Mouse (Mus musculus): ENCODE results near the gene Lamb2. TPM values are rescaled to one million over a fixed set of nuclear protein-coding genes. Genes with fewer than 3 reads are reported as not detected.

Gene Lamb2
- polyA plus RNA-seq, 1 experiment from 2014 or later, result 67.1 TPM

DNA sequence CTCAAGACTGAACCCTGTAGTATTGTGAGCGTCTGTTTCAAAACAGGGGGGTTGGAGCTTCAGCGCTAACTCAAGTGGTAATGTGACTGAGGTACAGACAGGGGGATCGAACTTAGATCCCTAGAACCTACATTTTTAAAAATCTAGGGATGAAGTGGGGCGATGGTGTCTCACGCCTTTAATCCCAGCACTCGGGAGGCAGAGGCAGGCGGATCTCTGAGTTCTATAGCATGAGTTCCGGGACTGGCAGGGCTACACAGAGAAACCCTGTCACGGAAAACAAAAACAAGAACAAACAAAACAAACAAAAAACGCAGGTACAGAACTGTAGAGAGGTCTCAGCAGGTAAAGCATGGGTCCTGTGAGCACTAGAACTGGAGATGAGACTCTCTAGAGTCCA lies 22.6 kb upstream of the Lamb2 start:
- WGBS, result 85% methylated on average over 10 of the region's 10 CpGs
- ATAC-seq (replicated peaks; ENCODE audit: extremely low read depth, insufficient read depth, low FRiP score), result no peak
- no peak overlapping the region for H3K27ac ChIP-seq (ENCODE audit: low read length)
- peaks cover 14% of the 10 kb centered on the region for H3K4me1 ChIP-seq (ENCODE audit: control insufficient read depth, insufficient read depth, low read length)
- no peaks in the 10 kb centered on the region for H3K27me3 ChIP-seq (ENCODE audit: control insufficient read depth, insufficient read depth, low read length)
- H3K9ac ChIP-seq (ENCODE audit: low read length), result no peak overlapping the region
- H3K4me3 ChIP-seq (ENCODE audit: low read length), result no peak overlapping the region
- H3K9me3 ChIP-seq (replicated peaks; ENCODE audit: control insufficient read depth, low read length), result no peaks in the 10 kb centered on the region
- H3K4me2 ChIP-seq (ENCODE audit: low read depth, low read length), result no peak overlapping the region
- H3K36me3 ChIP-seq (ENCODE audit: control insufficient read depth, insufficient read depth), result no peaks in the 10 kb centered on the region

DNA sequence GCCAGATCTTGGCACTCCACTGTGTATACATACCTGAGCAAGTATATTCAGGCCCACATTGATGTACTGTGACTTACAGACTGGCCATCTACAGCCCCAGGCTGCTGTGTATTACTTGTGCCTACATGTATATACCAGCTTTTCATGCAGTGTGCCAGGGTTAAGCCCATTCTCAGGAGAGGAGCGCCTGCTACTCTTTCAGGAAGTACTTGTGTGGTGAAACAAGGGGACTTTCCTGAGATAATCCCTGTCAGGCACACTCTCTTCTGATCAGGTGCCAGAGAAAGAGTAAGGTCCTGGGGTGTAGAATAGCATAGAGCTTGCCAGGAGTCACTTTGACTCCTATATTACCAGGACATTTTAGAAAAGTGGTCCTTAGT lies 19.6 kb upstream of the Lamb2 start:
- peak overlapping the region; percentile 87 for H3K4me3 ChIP-seq (ENCODE audit: low read length)
- H3K4me2 ChIP-seq (ENCODE audit: low read depth, low read length), result peak overlapping the region; percentile 93
- H3K4me1 ChIP-seq (ENCODE audit: control insufficient read depth, insufficient read depth, low read length), result peaks cover 18% of the 10 kb centered on the region
- peaks cover 18% of the 10 kb centered on the region for H3K36me3 ChIP-seq (ENCODE audit: control insufficient read depth, insufficient read depth)
- no peak for ATAC-seq (replicated peaks; ENCODE audit: extremely low read depth, insufficient read depth, low FRiP score)
- H3K27me3 ChIP-seq (ENCODE audit: control insufficient read depth, insufficient read depth, low read length), result no peaks in the 10 kb centered on the region
- H3K9ac ChIP-seq (ENCODE audit: low read length), result no peak overlapping the region; the same call in 1 of the 2 replicates
- H3K9me3 ChIP-seq (replicated peaks; ENCODE audit: control insufficient read depth, low read length), result no peaks in the 10 kb centered on the region
- 78% methylated on average over 1 of the region's 1 CpGs for WGBS
- peak overlapping the region; percentile 88 for H3K27ac ChIP-seq (ENCODE audit: low read length)

DNA sequence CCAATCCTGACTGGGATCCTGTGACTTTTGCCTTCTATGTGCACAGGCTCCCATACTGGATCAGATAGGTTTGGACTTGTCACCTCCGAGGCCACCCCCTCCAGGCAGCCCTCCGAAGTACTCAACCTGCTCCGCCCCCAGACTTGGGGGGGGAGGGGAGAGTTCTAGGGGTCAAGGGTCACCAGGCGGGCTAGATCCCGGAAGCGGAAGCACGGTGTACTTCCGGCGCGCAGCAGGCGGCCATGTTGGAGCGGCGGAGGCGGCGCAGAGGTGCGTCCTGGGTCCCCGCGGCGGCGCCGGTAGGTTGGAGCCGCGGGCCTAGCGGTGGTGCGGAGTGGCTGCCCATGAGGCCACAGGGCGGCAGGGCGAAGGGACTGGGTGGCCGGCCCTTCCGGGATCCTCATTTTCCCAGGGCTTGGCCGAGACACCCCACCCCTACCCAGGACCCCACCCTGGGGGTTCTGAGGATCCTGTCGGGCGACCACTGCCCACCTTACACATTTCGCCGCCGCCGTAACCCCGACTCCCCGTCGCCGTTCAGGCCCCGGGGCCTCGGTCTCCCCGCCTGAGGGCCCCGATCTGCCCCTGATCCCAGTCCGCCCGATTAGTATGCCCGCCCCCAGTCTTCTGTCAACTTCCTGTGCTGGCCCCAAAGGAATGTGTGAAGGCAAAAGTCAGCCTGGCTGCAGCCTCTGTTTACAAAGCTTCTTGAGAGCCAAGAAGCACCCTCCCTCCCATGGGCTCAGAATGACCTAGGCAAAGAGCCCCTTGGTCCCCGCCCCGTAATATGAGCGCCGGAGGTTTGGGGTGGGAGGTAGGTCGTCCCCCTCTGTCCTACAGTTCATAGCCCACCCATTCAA lies 19.0 kb upstream of the Lamb2 start, which contains the start of gene Ccdc71:
Gene Ccdc71, plus strand, starts transcription at position 209 of the 860 bp plus-strand sequence.
- Histone ChIP-seq H3K9ac (ENCODE audit: low read length) (peak within 1 kb of the TSS; percentile 92), H3K4me2 (ENCODE audit: low read depth, low read length) (peak within 1 kb of the TSS; percentile 93), H3K27me3 (ENCODE audit: control insufficient read depth, insufficient read depth, low read length) (no peaks in the 10 kb centered on the region), H3K9me3 (replicated peaks; ENCODE audit: control insufficient read depth, low read length) (no peaks in the 10 kb centered on the region), H3K4me1 (ENCODE audit: control insufficient read depth, insufficient read depth, low read length) (peaks cover 18% of the 10 kb centered on the region), H3K4me3 (ENCODE audit: low read length) (peak within 1 kb of the TSS; percentile 87), H3K27ac (ENCODE audit: low read length) (peak within 1 kb of the TSS; percentile 88), H3K36me3 (ENCODE audit: control insufficient read depth, insufficient read depth) (peaks cover 19% of the 10 kb centered on the region)
- WGBS, result under 1% methylated on average over 52 of the region's 52 CpGs
- peak; percentile 69 for ATAC-seq (replicated peaks; ENCODE audit: extremely low read depth, insufficient read depth, low FRiP score)

DNA sequence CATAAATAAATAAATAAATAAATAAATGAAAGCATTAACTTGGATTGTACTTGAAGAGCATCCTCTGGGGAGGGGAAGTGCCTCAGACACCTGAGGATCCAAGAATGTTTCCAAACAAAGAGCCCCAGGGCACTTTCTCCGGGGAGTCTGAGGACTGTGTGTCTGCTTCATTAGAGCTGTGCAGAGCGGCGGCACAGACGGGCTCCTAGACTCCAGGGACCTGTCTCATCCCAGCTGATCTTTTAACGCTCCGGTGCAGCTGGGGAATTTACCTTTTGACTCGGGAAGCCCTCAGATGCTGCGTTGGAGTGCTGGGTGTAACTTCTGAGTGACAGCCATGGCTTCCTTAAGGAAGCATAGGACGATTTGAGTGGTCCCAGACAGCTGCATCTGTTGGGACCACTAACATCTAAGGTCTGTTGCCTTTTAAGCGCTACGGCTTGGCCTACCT lies 18.3 kb upstream of the Lamb2 start, which contains the start of gene Klhdc8b:
Gene Klhdc8b, minus strand, starts transcription at position 401 of the 451 bp plus-strand sequence.
- H3K27ac ChIP-seq (ENCODE audit: low read length), result peak within 1 kb of the TSS; percentile 88
- H3K4me2 ChIP-seq (ENCODE audit: low read depth, low read length), result peak within 1 kb of the TSS; percentile 93
- H3K9ac ChIP-seq (ENCODE audit: low read length), result peak within 1 kb of the TSS; percentile 92
- no peaks in the 10 kb centered on the region for H3K9me3 ChIP-seq (replicated peaks; ENCODE audit: control insufficient read depth, low read length)
- no peaks in the 10 kb centered on the region for H3K27me3 ChIP-seq (ENCODE audit: control insufficient read depth, insufficient read depth, low read length)
- 21% methylated on average over 11 of the region's 11 CpGs for WGBS
- H3K36me3 ChIP-seq (ENCODE audit: control insufficient read depth, insufficient read depth), result peaks cover 24% of the 10 kb centered on the region
- H3K4me3 ChIP-seq (ENCODE audit: low read length), result peak within 1 kb of the TSS; percentile 87
- ATAC-seq (replicated peaks; ENCODE audit: extremely low read depth, insufficient read depth, low FRiP score), result no peak
- peaks cover 18% of the 10 kb centered on the region for H3K4me1 ChIP-seq (ENCODE audit: control insufficient read depth, insufficient read depth, low read length)

DNA sequence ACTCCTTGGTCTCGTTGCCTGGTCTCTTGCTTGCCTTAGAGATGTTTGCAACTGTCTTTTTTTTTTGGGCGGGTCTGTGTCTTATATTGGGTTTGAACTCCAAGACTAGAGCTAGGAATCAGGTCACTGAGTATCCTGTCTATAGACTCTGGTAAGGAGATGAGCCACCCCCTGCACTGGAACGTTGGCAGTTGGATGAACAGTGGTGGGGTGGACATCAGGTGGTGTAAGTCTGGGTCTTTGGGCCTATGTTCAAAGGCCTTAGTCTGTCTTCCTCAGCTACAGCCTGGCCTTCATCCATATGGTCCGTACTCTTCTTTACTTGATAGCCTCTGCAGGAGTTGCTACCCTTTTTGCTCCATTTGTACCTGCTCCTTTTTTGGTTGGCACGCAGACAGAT lies 17.9 kb upstream of the Lamb2 start:
- H3K9ac ChIP-seq (ENCODE audit: low read length), result no peak overlapping the region; the same call in 1 of the 2 replicates
- peaks cover 18% of the 10 kb centered on the region for H3K4me1 ChIP-seq (ENCODE audit: control insufficient read depth, insufficient read depth, low read length)
- H3K9me3 ChIP-seq (replicated peaks; ENCODE audit: control insufficient read depth, low read length), result no peaks in the 10 kb centered on the region
- H3K4me3 ChIP-seq (ENCODE audit: low read length), result peak overlapping the region; percentile 87
- H3K27me3 ChIP-seq (ENCODE audit: control insufficient read depth, insufficient read depth, low read length), result no peaks in the 10 kb centered on the region
- H3K36me3 ChIP-seq (ENCODE audit: control insufficient read depth, insufficient read depth), result peaks cover 25% of the 10 kb centered on the region
- peak overlapping the region; percentile 93 for H3K4me2 ChIP-seq (ENCODE audit: low read depth, low read length)
- ATAC-seq (replicated peaks; ENCODE audit: extremely low read depth, insufficient read depth, low FRiP score), result no peak
- peak overlapping the region; percentile 88 for H3K27ac ChIP-seq (ENCODE audit: low read length)
- WGBS, result 77% methylated on average over 5 of the region's 5 CpGs

DNA sequence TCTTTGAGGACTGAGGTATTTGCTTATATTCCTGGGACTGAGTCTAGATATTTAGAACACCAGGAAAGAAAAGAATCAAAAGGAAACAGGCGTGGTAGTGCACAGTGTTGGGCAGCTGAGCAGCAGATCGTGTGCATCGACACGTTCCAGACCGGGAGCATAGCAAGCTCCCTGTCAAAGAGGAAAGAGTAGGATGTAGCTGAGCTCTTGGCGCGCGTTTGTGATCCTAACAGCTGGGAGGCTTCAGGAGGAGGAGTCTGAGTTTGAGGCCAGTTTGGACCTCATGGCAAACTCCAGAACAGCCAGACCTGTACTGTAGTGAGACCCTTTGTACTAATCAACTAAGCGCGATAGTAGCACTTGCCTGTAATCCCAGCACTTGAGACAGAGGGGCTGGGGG lies 17.3 kb upstream of the Lamb2 start:
- peak overlapping the region; percentile 93 for H3K4me2 ChIP-seq (ENCODE audit: low read depth, low read length)
- no peaks in the 10 kb centered on the region for H3K9me3 ChIP-seq (replicated peaks; ENCODE audit: control insufficient read depth, low read length)
- no peaks in the 10 kb centered on the region for H3K27me3 ChIP-seq (ENCODE audit: control insufficient read depth, insufficient read depth, low read length)
- WGBS, result 55% methylated on average over 10 of the region's 10 CpGs
- ATAC-seq (replicated peaks; ENCODE audit: extremely low read depth, insufficient read depth, low FRiP score), result 0 out of 2 replicates have a peak, but pooled peaks have one; percentile 28
- H3K4me3 ChIP-seq (ENCODE audit: low read length), result no peak overlapping the region
- peak overlapping the region; percentile 88 for H3K27ac ChIP-seq (ENCODE audit: low read length)
- peaks cover 18% of the 10 kb centered on the region for H3K4me1 ChIP-seq (ENCODE audit: control insufficient read depth, insufficient read depth, low read length)
- peak overlapping the region; percentile 12; the same call in 1 of the 2 replicates for H3K9ac ChIP-seq (ENCODE audit: low read length)
- peaks cover 25% of the 10 kb centered on the region for H3K36me3 ChIP-seq (ENCODE audit: control insufficient read depth, insufficient read depth)

DNA sequence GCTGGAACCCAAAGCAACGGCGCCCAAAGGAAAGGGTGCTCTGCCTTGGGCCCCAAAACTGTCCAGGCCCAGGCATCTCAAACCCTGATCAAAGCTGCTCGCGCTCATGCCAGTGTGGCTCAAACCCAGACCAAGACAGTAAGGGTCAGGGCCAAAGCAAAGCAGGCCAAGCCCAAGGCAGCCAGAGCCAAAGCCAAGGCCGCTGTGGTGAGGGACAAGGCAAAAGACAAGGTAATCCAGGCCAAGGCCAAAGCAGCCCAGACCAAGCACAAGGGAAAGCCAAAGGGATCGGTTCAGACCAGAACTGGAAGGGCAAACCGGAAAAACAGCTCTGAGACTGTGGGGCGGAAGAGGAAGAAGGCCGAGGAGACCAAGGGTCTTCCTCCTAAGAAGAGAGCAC lies 15.8 kb upstream of the Lamb2 start:
- WGBS, result 91% methylated on average over 9 of the region's 9 CpGs
- no peak overlapping the region for H3K4me3 ChIP-seq (ENCODE audit: low read length)
- peaks cover 18% of the 10 kb centered on the region for H3K4me1 ChIP-seq (ENCODE audit: control insufficient read depth, insufficient read depth, low read length)
- H3K9me3 ChIP-seq (replicated peaks; ENCODE audit: control insufficient read depth, low read length), result no peaks in the 10 kb centered on the region
- H3K27ac ChIP-seq (ENCODE audit: low read length), result no peak overlapping the region
- ATAC-seq (replicated peaks; ENCODE audit: extremely low read depth, insufficient read depth, low FRiP score), result no peak
- H3K4me2 ChIP-seq (ENCODE audit: low read depth, low read length), result no peak overlapping the region
- no peak overlapping the region for H3K9ac ChIP-seq (ENCODE audit: low read length)
- peaks cover 25% of the 10 kb centered on the region for H3K36me3 ChIP-seq (ENCODE audit: control insufficient read depth, insufficient read depth)
- H3K27me3 ChIP-seq (ENCODE audit: control insufficient read depth, insufficient read depth, low read length), result no peaks in the 10 kb centered on the region

DNA sequence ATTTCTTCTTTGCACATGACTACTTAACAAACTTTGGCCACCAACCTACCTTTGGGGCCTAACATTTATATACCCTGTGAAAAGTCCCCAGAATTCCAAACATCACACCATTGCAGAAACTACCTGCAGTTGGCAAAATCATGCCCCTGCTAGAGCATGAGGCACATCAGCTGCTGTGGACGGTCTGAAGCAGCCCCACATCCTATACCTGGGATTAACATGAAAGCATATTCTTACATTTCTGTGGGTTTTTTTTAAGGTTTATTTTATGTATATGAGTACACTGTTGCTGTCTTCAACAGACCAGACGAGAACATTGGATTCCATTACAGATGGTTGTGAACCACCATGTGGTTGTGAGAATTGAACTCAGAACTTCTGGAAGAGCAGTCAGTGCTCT lies 13.3 kb upstream of the Lamb2 start:
- no peak overlapping the region for H3K4me3 ChIP-seq (ENCODE audit: low read length)
- H3K27me3 ChIP-seq (ENCODE audit: control insufficient read depth, insufficient read depth, low read length), result no peaks in the 10 kb centered on the region
- WGBS, result 92% methylated on average over 2 of the region's 2 CpGs
- H3K9ac ChIP-seq (ENCODE audit: low read length), result no peak overlapping the region
- H3K27ac ChIP-seq (ENCODE audit: low read length), result no peak overlapping the region
- no peaks in the 10 kb centered on the region for H3K9me3 ChIP-seq (replicated peaks; ENCODE audit: control insufficient read depth, low read length)
- peaks cover 17% of the 10 kb centered on the region for H3K4me1 ChIP-seq (ENCODE audit: control insufficient read depth, insufficient read depth, low read length)
- H3K36me3 ChIP-seq (ENCODE audit: control insufficient read depth, insufficient read depth), result peaks cover 25% of the 10 kb centered on the region
- H3K4me2 ChIP-seq (ENCODE audit: low read depth, low read length), result no peak overlapping the region
- ATAC-seq (replicated peaks; ENCODE audit: extremely low read depth, insufficient read depth, low FRiP score), result no peak

DNA sequence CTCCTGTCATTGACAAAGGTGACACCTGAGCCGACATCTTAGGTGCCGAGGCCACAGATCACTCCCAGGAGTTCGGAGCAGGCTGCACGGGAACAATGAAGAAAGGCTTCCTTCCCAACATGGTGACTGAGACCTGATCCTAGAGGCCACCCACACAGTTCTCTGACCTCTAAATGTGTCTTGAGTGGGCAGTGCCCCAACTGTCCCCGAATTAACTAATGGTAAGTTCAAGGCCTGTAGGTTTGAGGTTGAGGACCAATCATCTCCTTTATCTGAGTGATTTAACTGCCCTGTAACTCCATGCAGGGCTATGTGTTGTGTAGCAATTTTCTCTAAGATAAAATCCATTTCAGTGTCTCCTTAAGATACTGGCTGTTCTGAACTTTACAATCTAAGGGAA lies 10.1 kb upstream of the Lamb2 start:
- Histone ChIP-seq H3K27me3 (ENCODE audit: control insufficient read depth, insufficient read depth, low read length) (no peaks in the 10 kb centered on the region), H3K36me3 (ENCODE audit: control insufficient read depth, insufficient read depth) (peaks cover 9% of the 10 kb centered on the region; the same call in 1 of the 2 replicates), H3K4me2 (ENCODE audit: low read depth, low read length) (no peak overlapping the region), H3K9ac (ENCODE audit: low read length) (no peak overlapping the region), H3K4me1 (ENCODE audit: control insufficient read depth, insufficient read depth, low read length) (no peaks in the 10 kb centered on the region), H3K9me3 (replicated peaks; ENCODE audit: control insufficient read depth, low read length) (no peaks in the 10 kb centered on the region), H3K4me3 (ENCODE audit: low read length) (no peak overlapping the region), H3K27ac (ENCODE audit: low read length) (no peak overlapping the region)
- no peak for ATAC-seq (replicated peaks; ENCODE audit: extremely low read depth, insufficient read depth, low FRiP score)
- 60% methylated on average over 5 of the region's 5 CpGs for WGBS
